Mouse (Mus musculus) G1E (cell line): ENCODE measurements around the gene Tgfbr3. TPM values are rescaled to one million over a fixed set of nuclear protein-coding genes. Genes with fewer than 3 reads are reported as not detected.

Experiments
- ATAC-seq: 2 replicates; pipeline ENCODE4 v1.8.0; 2016; ENCODE audit warnings: mild to moderate bottlenecking; ENCODE audit not compliant: insufficient number of reproducible peaks, poor library complexity, low FRiP score, severe bottlenecking; ENCODE audit errors: extremely low read depth
- DNase-seq: peaks from one replicate; pipeline ENCODE4 v3.0.0; 2012; ENCODE audit warnings: low spot score
- H3K27me3 ChIP-seq: 2 replicates; pipeline ENCODE4 v1.6.1; 2012; ENCODE audit warnings: mild to moderate bottlenecking, low read length, inconsistent platforms; ENCODE audit not compliant: insufficient read depth
- H3K36me3 ChIP-seq: replicated peaks from 2 replicates; pipeline ENCODE3; 2012; ENCODE audit warnings: mild to moderate bottlenecking, inconsistent platforms
- H3K4me1 ChIP-seq: 2 replicates; pipeline ENCODE4 v1.6.1; 2012; ENCODE audit warnings: low read depth, low read length, inconsistent platforms, mixed read lengths; ENCODE audit not compliant: insufficient read depth
- H3K4me3 ChIP-seq: 2 replicates; pipeline ENCODE4 v1.5.1; 2012; ENCODE audit warnings: low read depth, mild to moderate bottlenecking, inconsistent platforms, low read length, moderate library complexity, mixed read lengths
- H3K9me3 ChIP-seq: replicated peaks from 2 replicates; pipeline ENCODE4 v1.6.1; 2012; ENCODE audit warnings: inconsistent platforms
- CTCF ChIP-seq: IDR thresholded peaks from 2 replicates; pipeline ENCODE4 v1.5.1; 2012; ENCODE audit warnings: low read depth, low read length, inconsistent platforms, mixed read lengths
- GATA1 ChIP-seq: IDR thresholded peaks from 2 replicates; pipeline ENCODE4 v1.6.1; 2012; ENCODE audit warnings: borderline replicate concordance, low read length, inconsistent platforms, mixed read lengths
- GATA2 ChIP-seq: IDR thresholded peaks from 2 replicates; pipeline ENCODE4 v1.6.1; 2012; ENCODE audit warnings: low read depth, low read length, inconsistent platforms, borderline replicate concordance
- POLR2AphosphoS5 ChIP-seq: IDR thresholded peaks from 2 replicates; pipeline ENCODE4 v1.6.1; 2012; ENCODE audit warnings: low read depth, low read length, inconsistent platforms; ENCODE audit not compliant: insufficient replicate concordance
- TAL1 ChIP-seq: conservative IDR thresholded peaks from 2 replicates; pipeline ENCODE4 v1.6.1; 2012; ENCODE audit warnings: low read depth, low read length, inconsistent platforms, mixed read lengths
- polyA plus RNA-seq: library from polyadenylated mRNA; stranded (reverse); fragments of >175 nt; gene quantifications from 2 replicates; pipeline ENCODE4 v1.2.3, GENCODE M21; 2012
- total RNA-seq, 2 experiments: library from RNA; stranded (forward) in 1 of 2; stranded (reverse) in 1 of 2; fragments of 200-1000 nt in 1 of 2; fragments of >200 nt in 1 of 2; fragmentation: Nextera tagmentation in 1 of 2; gene quantifications; 2 replicates each; pipeline ENCODE4 v1.2.3; 2014 to 2017

Gene Tgfbr3
- total and polyA plus RNA-seq, 3 experiments: 0.05 TPM; not detected in 2

- DNase-seq (no peak), ATAC-seq (no peak)
- no peaks in the 10 kb centered on the region for H3K27me3 ChIP-seq
- no peaks in the 10 kb centered on the region for H3K36me3 ChIP-seq
- no peaks in the 10 kb centered on the region for H3K9me3 ChIP-seq
- H3K4me3 ChIP-seq: no peak overlapping the region
- TF ChIP-seq CTCF: no peak
- no peak for TF ChIP-seq GATA2
- TF ChIP-seq POLR2AphosphoS5: no peak
- TF ChIP-seq GATA1: no peak
- TF ChIP-seq TAL1: no peak
- H3K4me1 ChIP-seq: no peaks in the 10 kb centered on the region
Observed at GRCm38 (mm10) chr5:107218594-107218993, 70.8 kb downstream of the Tgfbr3 start.

- no peak for ATAC-seq
- Histone ChIP-seq H3K4me3 (no peak overlapping the region), H3K9me3 (no peaks in the 10 kb centered on the region), H3K36me3 (no peaks in the 10 kb centered on the region), H3K4me1 (no peaks in the 10 kb centered on the region), H3K27me3 (no peaks in the 10 kb centered on the region)
- DNase-seq: no peak
- TF ChIP-seq GATA2 (no peak), GATA1 (no peak), CTCF (no peak), TAL1 (no peak), POLR2AphosphoS5 (no peak)
Observed at GRCm38 (mm10) chr5:107217139-107217538, 72.3 kb downstream of the Tgfbr3 start.

GRCm38 (mm10) chr5:107213373-107214132 lies 75.9 kb downstream of the Tgfbr3 start:
- H3K4me3 ChIP-seq: no peak overlapping the region
- no peaks in the 10 kb centered on the region for H3K9me3 ChIP-seq
- no peaks in the 10 kb centered on the region for H3K4me1 ChIP-seq
- TF ChIP-seq POLR2AphosphoS5 (no peak), GATA2 (no peak), TAL1 (no peak), CTCF (no peak), GATA1 (no peak)
- no peaks in the 10 kb centered on the region for H3K27me3 ChIP-seq
- ATAC-seq: no peak
- no peaks in the 10 kb centered on the region for H3K36me3 ChIP-seq
- DNase-seq: no peak

GRCm38 (mm10) chr5:107211830-107212370 lies 77.5 kb downstream of the Tgfbr3 start:
- ATAC-seq: no peak
- Histone ChIP-seq H3K27me3 (no peaks in the 10 kb centered on the region), H3K36me3 (no peaks in the 10 kb centered on the region), H3K4me1 (no peaks in the 10 kb centered on the region), H3K4me3 (no peak overlapping the region), H3K9me3 (no peaks in the 10 kb centered on the region)
- no peak for DNase-seq
- TF ChIP-seq TAL1 (no peak), GATA2 (no peak), CTCF (no peak), GATA1 (no peak), POLR2AphosphoS5 (no peak)

GRCm38 (mm10) chr5:107210040-107210439 lies 79.4 kb downstream of the Tgfbr3 start:
- TF ChIP-seq CTCF (no peak), GATA2 (no peak), GATA1 (no peak), TAL1 (no peak), POLR2AphosphoS5 (no peak)
- Histone ChIP-seq H3K9me3 (no peaks in the 10 kb centered on the region), H3K4me1 (no peaks in the 10 kb centered on the region), H3K27me3 (no peaks in the 10 kb centered on the region), H3K4me3 (no peak overlapping the region), H3K36me3 (no peaks in the 10 kb centered on the region)
- ATAC-seq: no peak
- DNase-seq: no peak

GRCm38 (mm10) chr5:107207911-107208310 lies 81.5 kb downstream of the Tgfbr3 start:
- Histone ChIP-seq H3K9me3 (no peaks in the 10 kb centered on the region), H3K4me3 (no peak overlapping the region), H3K4me1 (no peaks in the 10 kb centered on the region), H3K27me3 (no peaks in the 10 kb centered on the region), H3K36me3 (no peaks in the 10 kb centered on the region)
- DNase-seq (no peak), ATAC-seq (no peak)
- TF ChIP-seq GATA1 (no peak), CTCF (no peak), TAL1 (no peak), GATA2 (no peak), POLR2AphosphoS5 (no peak)
